Mouse (Mus musculus) bone marrow, adult 2 months (tissue): Measurements from ENCODE around the gene Naa80.

Experiments
- CTCF ChIP-seq: fragments of 200-500 bp; IDR thresholded peaks from 2 replicates; pipeline ENCODE4 v1.5.1; 2011; ENCODE audit warnings: low read length, control low read depth; ENCODE audit not compliant: control insufficient read depth, insufficient read depth
- POLR2A ChIP-seq: fragments of 200-500 bp; IDR thresholded peaks from 2 replicates; pipeline ENCODE4 v1.6.1; 2011; ENCODE audit warnings: low read depth, mild to moderate bottlenecking, control low read depth, low read length, borderline replicate concordance; ENCODE audit not compliant: control insufficient read depth

GRCm38 (mm10) chr9:107629411-107629730 lies 50.7 kb downstream of the Naa80 start:
- TF ChIP-seq CTCF (no peak), POLR2A (no peak)
